Comparison of ENCODE assay signal across 11 mouse cellular contexts in genomic region chr2:69840261-69840660, GRCm38 (mm10). TPM values are rescaled to one million over a fixed set of nuclear protein-coding genes. Genes with fewer than 3 reads are reported as not detected.
DNase-seq lines count a peak whose midpoint lies in the region; ATAC-seq lines count a peak whose summit lies in the region.
"Had no signal": no experiment of that assay in that cellular context is flagged by ENCODE, and none has a peak within 500 bp of the region (broad histone marks: within the 10 kb centered on the region; RNA-seq: fewer than 3 reads in every experiment).

No protein-coding gene starts in this region.

- peak; percentile 17 for DNase-seq in embryo, embryonic 11 days
- no peak for DNase-seq in embryo, embryonic 10.5 days (ENCODE audit: low spot score)
- no peak for DNase-seq in midbrain, embryonic 11.5 days (ENCODE audit: low spot score, missing footprints)
- DNase-seq in midbrain, embryonic 10.5 days (ENCODE audit: low spot score), result no peak
- peak; percentile 25 for DNase-seq in R1 (ENCODE audit: low read depth, low spot score)
- DNase-seq in gastrocnemius, postnatal 4 days (ENCODE audit: low spot score in 2 of 2), result no peak
- no peak for DNase-seq in heart, embryonic 10.5 days (ENCODE audit: low spot score)
- DNase-seq: kidney, adult 2 months had no signal

- 0 out of 2 replicates have a peak, but pooled peaks have one; percentile 14 for ATAC-seq in midbrain, embryonic 11.5 days (ENCODE audit: low FRiP score)
- ATAC-seq in neural tube, embryonic 15.5 days (ENCODE audit: low FRiP score), result no peak

- H3K4me2 ChIP-seq in midbrain, embryonic 11.5 days, result no peak overlapping the region
- no peak overlapping the region for H3K4me2 ChIP-seq in neural tube, embryonic 15.5 days
- H3K4me2 ChIP-seq: heart, embryonic 12.5 days had no signal

- no peaks in the 10 kb centered on the region for H3K27me3 ChIP-seq in midbrain, embryonic 11.5 days (ENCODE audit: control insufficient read depth, insufficient read depth, low read length)
- H3K27me3 ChIP-seq in midbrain, embryonic 10.5 days (ENCODE audit: low read depth, poor library complexity, severe bottlenecking), result no peaks in the 10 kb centered on the region
- H3K27me3 ChIP-seq in neural tube, embryonic 15.5 days (replicated peaks), result no peaks in the 10 kb centered on the region
- no peaks in the 10 kb centered on the region for H3K27me3 ChIP-seq in heart, embryonic 10.5 days (ENCODE audit: insufficient read depth, poor library complexity, severe bottlenecking)
- H3K27me3 ChIP-seq: heart, embryonic 12.5 days had no signal

- H3K4me1 ChIP-seq in midbrain, embryonic 11.5 days (ENCODE audit: control insufficient read depth, insufficient read depth, low read length), result no peaks in the 10 kb centered on the region; the same call in 1 of the 2 replicates
- peaks cover 6% of the 10 kb centered on the region for H3K4me1 ChIP-seq in midbrain, embryonic 10.5 days
- H3K4me1 ChIP-seq in neural tube, embryonic 15.5 days, result no peaks in the 10 kb centered on the region
- H3K4me1 ChIP-seq in heart, embryonic 10.5 days, result no peaks in the 10 kb centered on the region
- H3K4me1 ChIP-seq: heart, embryonic 12.5 days had no signal

- no peak overlapping the region for H3K4me3 ChIP-seq in midbrain, embryonic 11.5 days (ENCODE audit: low read depth, low read length)
- H3K4me3 ChIP-seq in midbrain, embryonic 10.5 days, result no peak overlapping the region
- H3K4me3 ChIP-seq in neural tube, embryonic 15.5 days (replicated peaks), result no peak overlapping the region
- H3K4me3 ChIP-seq in heart, embryonic 10.5 days, result no peak overlapping the region
- H3K4me3 ChIP-seq: heart, embryonic 12.5 days had no signal

- H3K9me3 ChIP-seq in midbrain, embryonic 11.5 days (ENCODE audit: control insufficient read depth, low read length), result no peaks in the 10 kb centered on the region
- H3K9me3 ChIP-seq in midbrain, embryonic 10.5 days (replicated peaks), result no peaks in the 10 kb centered on the region
- H3K9me3 ChIP-seq in neural tube, embryonic 15.5 days (replicated peaks), result no peaks in the 10 kb centered on the region
- H3K9me3 ChIP-seq in heart, embryonic 10.5 days, result no peaks in the 10 kb centered on the region
- H3K9me3 ChIP-seq: heart, embryonic 12.5 days had no signal

- no peak overlapping the region for H3K27ac ChIP-seq in midbrain, embryonic 11.5 days (ENCODE audit: low read depth, low read length)
- no peak overlapping the region for H3K27ac ChIP-seq in midbrain, embryonic 10.5 days (replicated peaks)
- 0 out of 2 replicates have a peak overlapping the region, but pooled peaks have one; percentile 5 for H3K27ac ChIP-seq in neural tube, embryonic 15.5 days (replicated peaks)
- no peak overlapping the region for H3K27ac ChIP-seq in heart, embryonic 10.5 days

- H3K9ac ChIP-seq in midbrain, embryonic 11.5 days (ENCODE audit: low read length), result no peak overlapping the region
- no peak overlapping the region for H3K9ac ChIP-seq in neural tube, embryonic 15.5 days (replicated peaks)
- H3K9ac ChIP-seq: heart, embryonic 12.5 days had no signal

- H3K36me3 ChIP-seq in midbrain, embryonic 11.5 days (ENCODE audit: control insufficient read depth, insufficient read depth, low read length), result no peaks in the 10 kb centered on the region
- H3K36me3 ChIP-seq in midbrain, embryonic 10.5 days, result peaks cover 14% of the 10 kb centered on the region
- peaks cover 14% of the 10 kb centered on the region for H3K36me3 ChIP-seq in neural tube, embryonic 15.5 days
- H3K36me3 ChIP-seq in heart, embryonic 10.5 days, result peaks cover 21% of the 10 kb centered on the region

- WGBS in midbrain, embryonic 11.5 days, result 41% methylated on average over 6 of the region's 6 CpGs
- WGBS in midbrain, embryonic 10.5 days, result 50% methylated on average over 6 of the region's 6 CpGs
- 24% methylated on average over 6 of the region's 6 CpGs for WGBS in neural tube, embryonic 15.5 days
- 47% methylated on average over 6 of the region's 6 CpGs for WGBS in heart, embryonic 10.5 days

RNA-seq across cellular contexts. Expression of gene Klhl23, which starts 18.5 kb away (rescaled TPM):
- polyA plus RNA-seq in midbrain, embryonic 11.5 days (2014; fragmentation: Nextera tagmentation; extraction: Ambion mirVana), result 35.0 and 38.2 TPM in 2 replicates
- 26.7 and 32.2 TPM in 2 replicates for polyA plus RNA-seq in midbrain, embryonic 10.5 days (2016; fragmentation: Nextera tagmentation; extraction: Ambion mirVana)
- polyA plus RNA-seq in neural tube, embryonic 15.5 days (2015; fragmentation: Nextera tagmentation; extraction: Ambion mirVana), result 88.3 and 96.9 TPM in 2 replicates
- 10 to 100 TPM; 27.1 to 30.4 TPM for total RNA-seq in gastrocnemius, postnatal 4 days (2021)
- 40.3 and 66.3 TPM in 2 replicates for polyA plus RNA-seq in heart, embryonic 10.5 days (2016; fragmentation: Nextera tagmentation; extraction: Ambion mirVana)
- total RNA-seq: neutrophil, adult 5-6 weeks had no signal

RNA-seq across cellular contexts. Expression of gene Ssb, which starts 21.1 kb away (rescaled TPM):
- polyA plus RNA-seq in midbrain, embryonic 11.5 days (2014; fragmentation: Nextera tagmentation; extraction: Ambion mirVana), result 440 and 468 TPM in 2 replicates
- 354 and 383 TPM in 2 replicates for polyA plus RNA-seq in midbrain, embryonic 10.5 days (2016; fragmentation: Nextera tagmentation; extraction: Ambion mirVana)
- 263 and 279 TPM in 2 replicates for polyA plus RNA-seq in neural tube, embryonic 15.5 days (2015; fragmentation: Nextera tagmentation; extraction: Ambion mirVana)
- total RNA-seq in gastrocnemius, postnatal 4 days (2021), result 100 to 1,000 TPM; 123 to 143 TPM
- polyA plus RNA-seq in heart, embryonic 10.5 days (2016; fragmentation: Nextera tagmentation; extraction: Ambion mirVana), result 216 and 283 TPM in 2 replicates

RNA-seq across cellular contexts. Expression of gene Mettl5, which starts 45.2 kb away (rescaled TPM):
- 37.6 and 41.4 TPM in 2 replicates for polyA plus RNA-seq in midbrain, embryonic 11.5 days (2014; fragmentation: Nextera tagmentation; extraction: Ambion mirVana)
- 43.4 and 44.7 TPM in 2 replicates for polyA plus RNA-seq in midbrain, embryonic 10.5 days (2016; fragmentation: Nextera tagmentation; extraction: Ambion mirVana)
- polyA plus RNA-seq in neural tube, embryonic 15.5 days (2015; fragmentation: Nextera tagmentation; extraction: Ambion mirVana), result 30.3 and 34.6 TPM in 2 replicates
- 10 to 100 TPM; 14.3 to 14.8 TPM for total RNA-seq in gastrocnemius, postnatal 4 days (2021)
- polyA plus RNA-seq in heart, embryonic 10.5 days (2016; fragmentation: Nextera tagmentation; extraction: Ambion mirVana), result 37.1 and 38.3 TPM in 2 replicates

RNA-seq across cellular contexts. Expression of gene Phospho2, which starts 50.8 kb away (rescaled TPM):
- polyA plus RNA-seq in midbrain, embryonic 11.5 days (2014; fragmentation: Nextera tagmentation; extraction: Ambion mirVana), result 44.3 and 49.9 TPM in 2 replicates
- polyA plus RNA-seq in midbrain, embryonic 10.5 days (2016; fragmentation: Nextera tagmentation; extraction: Ambion mirVana), result 30.4 and 32.8 TPM in 2 replicates
- 35.0 and 36.3 TPM in 2 replicates for polyA plus RNA-seq in neural tube, embryonic 15.5 days (2015; fragmentation: Nextera tagmentation; extraction: Ambion mirVana)
- total RNA-seq in gastrocnemius, postnatal 4 days (2021), result 10 to 100 TPM in 1 of 2 experiments, 1 to 10 TPM in 1; 9.5 to 14.0 TPM
- polyA plus RNA-seq in heart, embryonic 10.5 days (2016; fragmentation: Nextera tagmentation; extraction: Ambion mirVana), result 19.8 and 21.5 TPM in 2 replicates

RNA-seq across cellular contexts. Expression of gene Ccdc173, which starts 50.9 kb away (rescaled TPM):
- 3.8 and 3.9 TPM in 2 replicates for polyA plus RNA-seq in midbrain, embryonic 11.5 days (2014; fragmentation: Nextera tagmentation; extraction: Ambion mirVana)
- 3.5 and 4.2 TPM in 2 replicates for polyA plus RNA-seq in midbrain, embryonic 10.5 days (2016; fragmentation: Nextera tagmentation; extraction: Ambion mirVana)
- polyA plus RNA-seq in neural tube, embryonic 15.5 days (2015; fragmentation: Nextera tagmentation; extraction: Ambion mirVana), result 1.9 and 2.2 TPM in 2 replicates
- total RNA-seq in gastrocnemius, postnatal 4 days (2021), result under 1 TPM; 0.83 to 0.88 TPM
- 1.0 and 1.3 TPM in 2 replicates for polyA plus RNA-seq in heart, embryonic 10.5 days (2016; fragmentation: Nextera tagmentation; extraction: Ambion mirVana)

Comparison
In these comparisons a context has a peak if more than half of its experiments do, and no peak if none do; other contexts are left out.
1. DNase-seq: peak in embryo, embryonic 11 days (single experiment) and R1 (single experiment); none in embryo, embryonic 10.5 days (single experiment), midbrain, embryonic 11.5 days (single experiment), midbrain, embryonic 10.5 days (single experiment), gastrocnemius, postnatal 4 days (0 of 2) and heart, embryonic 10.5 days (single experiment).